Mouse (Mus musculus) spleen, adult 12 weeks (tissue): ENCODE measurements around the gene Asf1b.
A peak's percentile ranks its signal among the peaks of the same experiment; 100 is the strongest.

Source experiments
- DNase-seq: peaks from one replicate; pipeline ENCODE4 v3.0.0; 2022; ENCODE audit warnings: low spot score

The Asf1b gene

GRCm38 (mm10) chr8:83955106-83955957 is at the start of gene Asf1b, which contains the start of gene Gm10644:
Gene Asf1b (plus strand): TSS chr8:83955507.
Gene Gm10644 (minus strand): TSS chr8:83955205.
- DNase-seq, result peak; percentile 92

GRCm38 (mm10) chr8:83908583-83908982 is 46.7 kb upstream of the Asf1b start:
- no peak for DNase-seq

GRCm38 (mm10) chr8:83909311-83909710 is 46.0 kb upstream of the Asf1b start:
- no peak for DNase-seq

GRCm38 (mm10) chr8:83911809-83912731 is 43.2 kb upstream of the Asf1b start:
- no peak for DNase-seq

- no peak for DNase-seq
These were observed 41.1 kb upstream of the Asf1b start for GRCm38 (mm10) chr8:83914232-83914631.

GRCm38 (mm10) chr8:83914860-83915259 is 40.4 kb upstream of the Asf1b start:
- DNase-seq, result no peak

- no peak for DNase-seq
These were observed 39.3 kb upstream of the Asf1b start for GRCm38 (mm10) chr8:83916015-83916414.

GRCm38 (mm10) chr8:83917566-83917965 is 37.7 kb upstream of the Asf1b start:
- DNase-seq, result no peak

- peak; percentile 51 for DNase-seq
These were observed 33.7 kb upstream of the Asf1b start for GRCm38 (mm10) chr8:83921558-83921957.

- DNase-seq, result no peak
These were observed 32.6 kb upstream of the Asf1b start for GRCm38 (mm10) chr8:83922727-83923126.

GRCm38 (mm10) chr8:83924585-83924984 is 30.7 kb upstream of the Asf1b start:
- no peak for DNase-seq

GRCm38 (mm10) chr8:83926266-83926665 is 29.0 kb upstream of the Asf1b start:
- no peak for DNase-seq

GRCm38 (mm10) chr8:83934222-83934621 is 21.1 kb upstream of the Asf1b start:
- no peak for DNase-seq

GRCm38 (mm10) chr8:83934994-83935393 is 20.3 kb upstream of the Asf1b start:
- no peak for DNase-seq

- DNase-seq, result no peak
These were observed 19.9 kb upstream of the Asf1b start for GRCm38 (mm10) chr8:83935435-83935834.

GRCm38 (mm10) chr8:83937645-83938044 is 17.7 kb upstream of the Asf1b start:
- no peak for DNase-seq

- DNase-seq, result no peak
These were observed 17.0 kb upstream of the Asf1b start for GRCm38 (mm10) chr8:83938330-83938729.

GRCm38 (mm10) chr8:83941066-83941677 is 14.1 kb upstream of the Asf1b start:
- no peak for DNase-seq

GRCm38 (mm10) chr8:83942446-83942845 is 12.9 kb upstream of the Asf1b start:
- DNase-seq, result no peak

GRCm38 (mm10) chr8:83945540-83945939 is 9.8 kb upstream of the Asf1b start:
- DNase-seq, result no peak

GRCm38 (mm10) chr8:83954749-83955105 is 580 bp upstream of the Asf1b start:
- no peak for DNase-seq

- no peak for DNase-seq
These were observed 581 bp downstream of the Asf1b start for GRCm38 (mm10) chr8:83955958-83956218.

- DNase-seq, result no peak
These were observed 1.5 kb downstream of the Asf1b start for GRCm38 (mm10) chr8:83956789-83957188.
